Mouse (Mus musculus) ES-E14 (cell line): ENCODE results near the gene Ramp3.

Experiments
- CHD2 ChIP-seq: IDR thresholded peaks from 2 replicates; pipeline ENCODE4 v1.6.1; 2014; ENCODE audit warnings: mild to moderate bottlenecking, low read depth, low read length, inconsistent platforms
- HCFC1 ChIP-seq: IDR thresholded peaks from 2 replicates; pipeline ENCODE4 v1.6.1; 2012; ENCODE audit warnings: low read length, inconsistent platforms, borderline replicate concordance; ENCODE audit not compliant: insufficient read depth
- MAFK ChIP-seq: IDR thresholded peaks from 2 replicates; pipeline ENCODE4 v1.6.1; 2014; ENCODE audit warnings: mild to moderate bottlenecking, low read depth, low read length, inconsistent platforms; ENCODE audit not compliant: insufficient read depth
- ZC3H11A ChIP-seq: IDR thresholded peaks from 2 replicates; pipeline ENCODE4 v1.6.1; 2012; ENCODE audit warnings: low read depth, mild to moderate bottlenecking, inconsistent platforms, low read length, borderline replicate concordance
- ZNF384 ChIP-seq: IDR thresholded peaks from 2 replicates; pipeline ENCODE4 v1.6.1; 2012; ENCODE audit warnings: low read depth, low read length, inconsistent platforms

DNA sequence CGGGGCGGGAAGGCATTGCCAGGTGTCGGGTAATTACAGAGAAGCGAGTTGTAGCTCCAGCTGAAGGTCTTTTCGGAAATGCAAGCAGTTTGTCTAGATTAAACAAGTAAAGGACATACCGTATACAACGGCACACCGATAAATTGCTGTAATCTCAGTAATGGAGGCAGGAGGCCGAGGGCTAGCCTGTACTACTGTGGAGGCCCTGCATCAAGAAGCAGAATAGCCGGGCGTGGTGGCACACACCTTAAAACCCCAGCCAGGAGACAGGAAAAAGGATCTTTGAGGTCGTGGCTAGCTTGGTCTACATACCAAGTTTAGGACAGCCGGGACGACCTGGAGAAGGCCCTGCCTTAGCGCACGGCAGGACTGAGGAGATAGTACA, 31.9 kb upstream of the Ramp3 start:
- TF ChIP-seq ZC3H11A (no peak), CHD2 (no peak), ZNF384 (no peak), MAFK (no peak), HCFC1 (no peak)
